ENCODE assay signal across 8 mouse cellular contexts in genomic region chr9:59658146-59658545, GRCm38 (mm10). TPM values are rescaled to one million over a fixed set of nuclear protein-coding genes. Genes with fewer than 3 reads are reported as not detected.
A peak's percentile ranks its signal among the peaks of the same experiment; 100 is the strongest.
DNase-seq lines count a peak whose midpoint lies in the region; ATAC-seq lines count a peak whose summit lies in the region.

No protein-coding gene starts in this region.

- no peak for ATAC-seq in forebrain, embryonic 11.5 days (replicated peaks; ENCODE audit: low FRiP score)
- no peak for ATAC-seq in liver, embryonic 12.5 days
- ATAC-seq in granulocyte monocyte progenitor cell, adult 5-6 weeks (replicated peaks; ENCODE audit: poor library complexity, severe bottlenecking) = no peak
- ATAC-seq in frontal cortex, adult (ENCODE audit: low TSS enrichment) = no peak

- peaks cover 2% of the 10 kb centered on the region for H3K36me3 ChIP-seq in forebrain, embryonic 11.5 days (ENCODE audit: control insufficient read depth, insufficient read depth, low read length)
- peaks cover 17% of the 10 kb centered on the region for H3K36me3 ChIP-seq in liver, embryonic 12.5 days

- peaks cover 20% of the 10 kb centered on the region; the same call in 1 of the 2 replicates for H3K4me1 ChIP-seq in forebrain, embryonic 11.5 days (replicated peaks; ENCODE audit: control insufficient read depth, insufficient read depth, low read length)
- peaks cover 95% of the 10 kb centered on the region for H3K4me1 ChIP-seq in liver, embryonic 12.5 days

- H3K4me2 ChIP-seq in forebrain, embryonic 11.5 days (ENCODE audit: low read depth, low read length, severe bottlenecking) = peak overlapping the region; percentile 53
- H3K4me2 ChIP-seq in liver, embryonic 12.5 days = peak overlapping the region; percentile 94

- no peaks in the 10 kb centered on the region for H3K9me3 ChIP-seq in forebrain, embryonic 11.5 days (ENCODE audit: control insufficient read depth, low read length)
- H3K9me3 ChIP-seq in liver, embryonic 12.5 days (replicated peaks) = no peaks in the 10 kb centered on the region

- H3K27me3 ChIP-seq in forebrain, embryonic 11.5 days (ENCODE audit: control insufficient read depth, insufficient read depth, low read length) = no peaks in the 10 kb centered on the region
- H3K27me3 ChIP-seq in liver, embryonic 12.5 days (replicated peaks) = peaks cover 26% of the 10 kb centered on the region

- DNase-seq in embryo, embryonic 10.5 days (ENCODE audit: low spot score) = peak; percentile 50
- no peak for DNase-seq in embryo, embryonic 10 days (ENCODE audit: low spot score)
- peak; percentile 55 for DNase-seq in 416B (ENCODE audit: low read depth)
- no peak for DNase-seq in forebrain, embryonic 11.5 days (ENCODE audit: low spot score)
- no peak for DNase-seq in frontal cortex, adult 2 months (ENCODE audit: extremely low spot score in 1 of 2, low spot score in 1 of 2)

- 2% methylated on average over 4 of the region's 4 CpGs for WGBS in forebrain, embryonic 11.5 days
- 7% methylated on average over 4 of the region's 4 CpGs for WGBS in liver, embryonic 12.5 days (ENCODE audit: insufficient replicate concordance)

- peak overlapping the region; percentile 84 for H3K4me3 ChIP-seq in forebrain, embryonic 11.5 days (ENCODE audit: low read depth, low read length)
- H3K4me3 ChIP-seq in liver, embryonic 12.5 days = peak overlapping the region; percentile 71

- peak overlapping the region; percentile 98; the same call in 1 of the 2 replicates for H3K27ac ChIP-seq in forebrain, embryonic 11.5 days (ENCODE audit: low read depth, low read length)
- H3K27ac ChIP-seq in liver, embryonic 12.5 days = peak overlapping the region; percentile 13; the same call in 1 of the 2 replicates

- peak overlapping the region; percentile 97 for H3K9ac ChIP-seq in forebrain, embryonic 11.5 days (ENCODE audit: low read length)
- H3K9ac ChIP-seq in liver, embryonic 12.5 days = peak overlapping the region; percentile 72; the same call in 1 of the 2 replicates

RNA-seq across cellular contexts. Expression of gene Pkm, which starts 2.0 kb away (rescaled TPM):
- polyA plus RNA-seq in forebrain, embryonic 11.5 days (2014; fragmentation: Nextera tagmentation; extraction: Ambion mirVana) = 2,195 and 2,371 TPM in 2 replicates
- 439 and 489 TPM in 2 replicates for polyA plus RNA-seq in liver, embryonic 12.5 days (2016; fragmentation: Nextera tagmentation; extraction: Ambion mirVana)
- total RNA-seq in granulocyte monocyte progenitor cell, adult 5-6 weeks (2014; fragmentation: Nextera tagmentation) = 513 and 525 TPM in 2 replicates
- total RNA-seq in granulocyte monocyte progenitor cell, adult 5-6 weeks (2017) = 1,005 and 1,006 TPM in 2 replicates
- 1,290 and 1,497 TPM in 2 replicates for polyA plus RNA-seq in frontal cortex, adult 2 months (2012; rRNA removed)

RNA-seq across cellular contexts. Expression of gene Gramd2, which starts 21.8 kb away (rescaled TPM):
- polyA plus RNA-seq in forebrain, embryonic 11.5 days (2014; fragmentation: Nextera tagmentation; extraction: Ambion mirVana) = 0.40 and 0.48 TPM in 2 replicates
- polyA plus RNA-seq in liver, embryonic 12.5 days (2016; fragmentation: Nextera tagmentation; extraction: Ambion mirVana) = 0.04 and 0.07 TPM in 2 replicates
- not detected in 2 replicates for total RNA-seq in granulocyte monocyte progenitor cell, adult 5-6 weeks (2014; fragmentation: Nextera tagmentation)
- not detected in 2 replicates for total RNA-seq in granulocyte monocyte progenitor cell, adult 5-6 weeks (2017)
- 13.2 and 15.2 TPM in 2 replicates for polyA plus RNA-seq in frontal cortex, adult 2 months (2012; rRNA removed)

RNA-seq across cellular contexts. Expression of gene Parp6, which starts 41.1 kb away (rescaled TPM):
- 77.3 and 85.4 TPM in 2 replicates for polyA plus RNA-seq in forebrain, embryonic 11.5 days (2014; fragmentation: Nextera tagmentation; extraction: Ambion mirVana)
- 6.4 and 7.5 TPM in 2 replicates for polyA plus RNA-seq in liver, embryonic 12.5 days (2016; fragmentation: Nextera tagmentation; extraction: Ambion mirVana)
- 24.7 and 34.6 TPM in 2 replicates for total RNA-seq in granulocyte monocyte progenitor cell, adult 5-6 weeks (2014; fragmentation: Nextera tagmentation)
- total RNA-seq in granulocyte monocyte progenitor cell, adult 5-6 weeks (2017) = 10.9 and 21.2 TPM in 2 replicates
- 186 and 191 TPM in 2 replicates for polyA plus RNA-seq in frontal cortex, adult 2 months (2012; rRNA removed)

Comparison
In these comparisons a context has a peak if more than half of its experiments do, and no peak if none do; other contexts are left out.
1. DNase-seq: peak in embryo, embryonic 10.5 days (single experiment) and 416B (single experiment); none in embryo, embryonic 10 days (single experiment), forebrain, embryonic 11.5 days (single experiment) and frontal cortex, adult 2 months (0 of 2).